Mouse (Mus musculus): Measurements from ENCODE around the gene Calm3.
A peak's percentile ranks its signal among the peaks of the same experiment; 100 is the strongest.
"Not testable (repeated sequence)": the region's sequence is repeated elsewhere in the genome, so short reads cannot be mapped to it uniquely, and the experiment has no call there.

The Calm3 gene

GRCm38 (mm10) chr7:16924037-16924834, at the start of gene Calm3:
Calm3 (minus strand) TSS chr7:16924114.
- DNase-seq (ENCODE audit: low read depth), result peak; percentile 98

GRCm38 (mm10) chr7:16971160-16971559, 47.2 kb upstream of the Calm3 start:
- DNase-seq (ENCODE audit: low read depth), result no peak

GRCm38 (mm10) chr7:16968414-16968813, 44.5 kb upstream of the Calm3 start:
- no peak for DNase-seq (ENCODE audit: low read depth)

GRCm38 (mm10) chr7:16961678-16962077, 37.8 kb upstream of the Calm3 start:
- DNase-seq (ENCODE audit: low read depth), result no peak

GRCm38 (mm10) chr7:16959539-16960187, 35.7 kb upstream of the Calm3 start, which contains the start of gene Pnmal1:
Pnmal1 (plus strand) TSS chr7:16959679.
- no peak for DNase-seq (ENCODE audit: low read depth)

- DNase-seq (ENCODE audit: low read depth), result no peak
These were observed 32.7 kb upstream of the Calm3 start for GRCm38 (mm10) chr7:16956410-16957265.

- no peak for DNase-seq (ENCODE audit: low read depth)
These were observed 31.8 kb upstream of the Calm3 start for GRCm38 (mm10) chr7:16955712-16956111.

GRCm38 (mm10) chr7:16953776-16954175, 29.9 kb upstream of the Calm3 start:
- DNase-seq (ENCODE audit: low read depth), result not testable (repeated sequence)

- DNase-seq (ENCODE audit: low read depth), result peak; percentile 52
These were observed 27.1 kb upstream of the Calm3 start for GRCm38 (mm10) chr7:16950861-16951635.

- no peak for DNase-seq (ENCODE audit: low read depth)
These were observed 26.3 kb upstream of the Calm3 start for GRCm38 (mm10) chr7:16949908-16950841.

- no peak for DNase-seq (ENCODE audit: low read depth)
These were observed 25.1 kb upstream of the Calm3 start for GRCm38 (mm10) chr7:16948923-16949458.

- no peak for DNase-seq (ENCODE audit: low read depth)
These were observed 24.0 kb upstream of the Calm3 start for GRCm38 (mm10) chr7:16947959-16948361.

- DNase-seq (ENCODE audit: low read depth), result no peak
These were observed 23.5 kb upstream of the Calm3 start for GRCm38 (mm10) chr7:16947349-16947895.

- DNase-seq (ENCODE audit: low read depth), result no peak
These were observed 22.8 kb upstream of the Calm3 start for GRCm38 (mm10) chr7:16946441-16947348.

GRCm38 (mm10) chr7:16945419-16945818, 21.5 kb upstream of the Calm3 start:
- DNase-seq (ENCODE audit: low read depth), result no peak

- DNase-seq (ENCODE audit: low read depth), result no peak
These were observed 20.9 kb upstream of the Calm3 start for GRCm38 (mm10) chr7:16944808-16945315.

GRCm38 (mm10) chr7:16944061-16944807, 20.3 kb upstream of the Calm3 start, which contains the start of gene Pnmal2:
Pnmal2 (plus strand) TSS chr7:16944682.
- no peak for DNase-seq (ENCODE audit: low read depth)

- DNase-seq (ENCODE audit: low read depth), result no peak
These were observed 18.9 kb upstream of the Calm3 start for GRCm38 (mm10) chr7:16942861-16943260.
